Mouse (Mus musculus) intestine, embryonic 14.5 days (tissue): ENCODE data around the gene Oprm1. TPM values are rescaled to one million over a fixed set of nuclear protein-coding genes. Genes with fewer than 3 reads are reported as not detected.

ENCODE experiments used
- ATAC-seq: fragments of 200-750 bp; cut with Nextera tagmentation; replicated peaks from 2 replicates; pipeline ENCODE4 v1.8.0; 2017; ENCODE audit warnings: low read depth, moderate number of reproducible peaks, moderate TSS enrichment, moderate library complexity; ENCODE audit not compliant: low FRiP score, low TSS enrichment
- DNase-seq: peaks from one replicate; pipeline ENCODE4 v3.0.0-alpha.2; 2018; ENCODE audit warnings: low spot score
- H3K27ac ChIP-seq: fragments of 300-500 bp; sonication (generic); 2 replicates; pipeline ENCODE4 v1.5.1; 2014; ENCODE audit warnings: low read depth, mild to moderate bottlenecking, control low read depth
- H3K27me3 ChIP-seq: fragments of 300-500 bp; sonication (generic); replicated peaks from 2 replicates; pipeline ENCODE4 v1.6.1; 2014; ENCODE audit warnings: low read length, control low read depth; ENCODE audit not compliant: control insufficient read depth, insufficient read depth
- H3K36me3 ChIP-seq: fragments of 300-500 bp; sonication (generic); 2 replicates; pipeline ENCODE4 v1.6.1; 2014; ENCODE audit warnings: low read length, control low read depth; ENCODE audit not compliant: control insufficient read depth, insufficient read depth
- H3K4me1 ChIP-seq: fragments of 300-500 bp; sonication (generic); replicated peaks from 2 replicates; pipeline ENCODE4 v1.6.1; 2014; ENCODE audit warnings: low read length, control low read depth, mixed read lengths; ENCODE audit not compliant: control insufficient read depth, insufficient read depth
- H3K4me2 ChIP-seq: fragments of 300-500 bp; sonication (generic); 2 replicates; pipeline ENCODE4 v1.6.1; 2014; ENCODE audit warnings: low read length
- H3K4me3 ChIP-seq: fragments of 300-500 bp; sonication (generic); 2 replicates; pipeline ENCODE4 v1.5.1; 2014; ENCODE audit warnings: low read depth, low read length, control low read depth, mixed read lengths
- H3K9ac ChIP-seq: fragments of 300-500 bp; sonication (generic); 2 replicates; pipeline ENCODE4 v1.6.1; 2014; ENCODE audit warnings: mild to moderate bottlenecking, low read length
- H3K9me3 ChIP-seq: fragments of 300-500 bp; sonication (generic); 2 replicates; pipeline ENCODE4 v1.6.1; 2016; ENCODE audit warnings: low read length, control low read depth; ENCODE audit not compliant: control insufficient read depth
- WGBS: fragments of 180-500 bp; shearing (Covaris S2); extraction: QIAGEN DNeasy Blood & Tissue Kit; methylation state at CpG from one replicate; pipeline ENCODE4 v1.1.7; 2014; 5-methylcytosine and 5-hydroxymethylcytosine counted together
- polyA plus RNA-seq: library from polyadenylated mRNA; unstranded; fragments of >200 nt; fragmentation: Nextera tagmentation; extraction: Ambion mirVana; gene quantifications from 2 replicates; pipeline ENCODE4 v1.2.1, GENCODE M21; 2014

The Oprm1 gene
- polyA plus RNA-seq, result 0.51 and 0.71 TPM in 2 replicates

DNA sequence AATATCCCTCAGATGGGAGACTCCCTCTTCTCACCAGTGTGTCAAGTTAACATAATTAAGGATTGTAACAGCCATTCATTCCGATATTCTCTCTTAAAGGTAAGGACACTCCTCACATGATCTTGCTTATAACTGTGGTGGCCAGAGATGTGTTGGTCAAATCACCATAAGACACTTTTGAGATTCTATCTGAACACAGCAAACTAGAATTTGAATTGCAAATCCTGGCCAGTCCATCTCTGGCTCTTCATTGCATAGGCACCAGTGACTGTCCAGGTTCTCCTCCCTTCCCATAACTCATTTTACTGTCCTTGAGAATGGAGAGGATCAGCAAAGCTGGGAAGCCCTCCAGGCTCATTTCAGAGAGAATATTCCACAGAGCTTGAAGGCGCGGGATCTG is at the start of gene Oprm1:
Gene Oprm1 (plus strand): TSS at position 301 of the 400 bp plus-strand sequence.
- WGBS, result 83% methylated on average over 3 of the region's 3 CpGs
- Histone ChIP-seq H3K9me3 (no peaks in the 10 kb centered on the region), H3K4me2 (no peak within 1 kb of the TSS), H3K36me3 (no peaks in the 10 kb centered on the region), H3K27me3 (no peaks in the 10 kb centered on the region), H3K9ac (no peak within 1 kb of the TSS), H3K27ac (no peak within 1 kb of the TSS), H3K4me3 (no peak within 1 kb of the TSS), H3K4me1 (no peaks in the 10 kb centered on the region)
- DNase-seq (no peak), ATAC-seq (no peak)

- no peak overlapping the region for H3K4me2 ChIP-seq
- ATAC-seq (no peak), DNase-seq (no peak)
- no peak overlapping the region for H3K4me3 ChIP-seq
- no peaks in the 10 kb centered on the region for H3K27me3 ChIP-seq
- H3K36me3 ChIP-seq, result no peaks in the 10 kb centered on the region
- H3K4me1 ChIP-seq, result no peaks in the 10 kb centered on the region
- WGBS, result 79% methylated on average over 4 of the region's 4 CpGs
- no peak overlapping the region for H3K9ac ChIP-seq
- no peaks in the 10 kb centered on the region for H3K9me3 ChIP-seq
- no peak overlapping the region for H3K27ac ChIP-seq
These were observed 40.9 kb upstream of the Oprm1 start for GRCm38 (mm10) chr10:6717181-6717948.

DNA sequence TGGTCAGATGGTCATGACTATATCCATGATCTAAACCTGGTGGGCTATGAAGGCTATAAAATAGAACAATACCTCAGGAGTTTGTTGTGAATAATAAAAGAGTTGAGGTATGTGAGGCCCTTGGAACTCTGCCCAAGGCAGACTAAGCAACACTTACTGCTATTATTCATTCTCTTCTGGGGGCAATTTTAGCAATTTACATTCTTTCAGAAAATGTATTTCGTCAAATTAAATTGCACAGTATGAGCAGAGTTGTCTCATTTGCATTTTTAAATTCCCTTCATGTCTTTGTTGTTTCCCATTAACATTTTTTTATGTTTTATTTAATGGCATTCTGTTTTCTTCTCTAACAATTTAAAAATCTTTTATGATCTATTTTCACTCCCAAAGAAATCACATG is 34.5 kb upstream of the Oprm1 start:
- WGBS, result 67% methylated on average over 1 of the region's 1 CpGs
- Histone ChIP-seq H3K4me3 (no peak overlapping the region), H3K4me2 (no peak overlapping the region), H3K36me3 (no peaks in the 10 kb centered on the region), H3K4me1 (no peaks in the 10 kb centered on the region), H3K9me3 (no peaks in the 10 kb centered on the region), H3K9ac (no peak overlapping the region), H3K27ac (no peak overlapping the region), H3K27me3 (no peaks in the 10 kb centered on the region)
- ATAC-seq (no peak), DNase-seq (no peak)

DNA sequence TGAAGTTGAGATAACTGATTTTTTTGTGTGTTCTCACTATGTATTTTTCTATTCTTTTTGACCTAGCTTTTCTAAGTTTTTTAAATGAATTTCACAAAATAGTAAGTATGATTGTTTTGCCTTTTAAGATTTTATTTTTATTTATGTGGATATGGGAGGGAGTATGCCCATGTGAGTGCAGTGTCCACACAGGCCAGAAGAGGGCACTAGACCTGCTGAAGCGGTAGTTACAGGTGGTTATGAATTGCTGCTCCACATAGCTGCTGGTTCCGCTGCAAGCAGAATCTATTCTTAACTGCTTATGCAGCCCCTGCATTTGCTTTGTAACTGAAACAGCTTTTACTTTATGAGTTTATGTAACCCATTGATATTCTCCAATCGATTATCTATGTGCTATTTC is 29.8 kb upstream of the Oprm1 start:
- DNase-seq (no peak), ATAC-seq (no peak)
- no peak overlapping the region for H3K9ac ChIP-seq
- H3K27ac ChIP-seq, result no peak overlapping the region
- H3K4me2 ChIP-seq, result no peak overlapping the region
- H3K27me3 ChIP-seq, result no peaks in the 10 kb centered on the region
- 88% methylated on average over 3 of the region's 3 CpGs for WGBS
- H3K4me1 ChIP-seq, result no peaks in the 10 kb centered on the region
- H3K4me3 ChIP-seq, result no peak overlapping the region
- no peaks in the 10 kb centered on the region for H3K36me3 ChIP-seq
- no peaks in the 10 kb centered on the region for H3K9me3 ChIP-seq

GRCm38 (mm10) chr10:6753375-6753774 is 4.9 kb upstream of the Oprm1 start:
- H3K9me3 ChIP-seq, result no peaks in the 10 kb centered on the region
- H3K4me3 ChIP-seq, result no peak overlapping the region
- WGBS, result 85% methylated on average over 5 of the region's 5 CpGs
- no peak for ATAC-seq
- no peaks in the 10 kb centered on the region for H3K36me3 ChIP-seq
- H3K4me1 ChIP-seq, result no peaks in the 10 kb centered on the region
- DNase-seq, result no peak
- no peak overlapping the region for H3K9ac ChIP-seq
- H3K27me3 ChIP-seq, result no peaks in the 10 kb centered on the region
- no peak overlapping the region for H3K4me2 ChIP-seq
- no peak overlapping the region for H3K27ac ChIP-seq

DNA sequence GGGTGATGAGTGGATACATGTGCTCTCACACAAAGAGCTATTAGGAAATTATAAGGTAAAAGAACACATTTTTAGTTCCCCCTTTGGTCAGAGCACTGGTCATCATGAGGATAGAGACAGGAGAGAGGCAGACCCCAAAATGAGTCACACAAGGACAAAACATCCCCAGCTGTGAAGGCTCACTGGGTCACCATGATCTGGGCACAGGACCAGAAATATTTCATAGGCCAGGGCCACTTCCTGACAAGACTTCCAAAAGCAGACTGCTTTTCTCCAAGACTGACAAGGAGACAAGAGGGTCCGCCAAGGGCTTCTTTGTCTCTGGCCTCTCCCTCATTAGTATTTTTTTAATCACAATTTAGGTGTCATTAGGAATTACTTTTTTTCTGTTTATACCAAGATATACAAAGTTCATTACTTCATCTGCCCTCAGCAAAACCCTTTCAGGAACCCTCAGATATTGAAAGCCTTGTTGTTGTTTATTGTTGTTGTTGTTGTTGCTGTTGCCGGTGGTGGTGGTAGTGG is 3.0 kb downstream of the Oprm1 start, which contains the start of gene Gm10945:
Gene Gm10945 (minus strand): TSS at position 475 of the 525 bp plus-strand sequence.
- H3K27me3 ChIP-seq, result no peaks in the 10 kb centered on the region
- no peaks in the 10 kb centered on the region for H3K36me3 ChIP-seq
- no peak within 1 kb of the TSS for H3K4me3 ChIP-seq
- H3K9ac ChIP-seq, result no peak within 1 kb of the TSS
- no peak within 1 kb of the TSS for H3K4me2 ChIP-seq
- ATAC-seq, result no peak
- no peak within 1 kb of the TSS for H3K27ac ChIP-seq
- 86% methylated on average over 2 of the region's 2 CpGs for WGBS
- H3K9me3 ChIP-seq, result no peaks in the 10 kb centered on the region
- no peaks in the 10 kb centered on the region for H3K4me1 ChIP-seq
- DNase-seq, result no peak

DNA sequence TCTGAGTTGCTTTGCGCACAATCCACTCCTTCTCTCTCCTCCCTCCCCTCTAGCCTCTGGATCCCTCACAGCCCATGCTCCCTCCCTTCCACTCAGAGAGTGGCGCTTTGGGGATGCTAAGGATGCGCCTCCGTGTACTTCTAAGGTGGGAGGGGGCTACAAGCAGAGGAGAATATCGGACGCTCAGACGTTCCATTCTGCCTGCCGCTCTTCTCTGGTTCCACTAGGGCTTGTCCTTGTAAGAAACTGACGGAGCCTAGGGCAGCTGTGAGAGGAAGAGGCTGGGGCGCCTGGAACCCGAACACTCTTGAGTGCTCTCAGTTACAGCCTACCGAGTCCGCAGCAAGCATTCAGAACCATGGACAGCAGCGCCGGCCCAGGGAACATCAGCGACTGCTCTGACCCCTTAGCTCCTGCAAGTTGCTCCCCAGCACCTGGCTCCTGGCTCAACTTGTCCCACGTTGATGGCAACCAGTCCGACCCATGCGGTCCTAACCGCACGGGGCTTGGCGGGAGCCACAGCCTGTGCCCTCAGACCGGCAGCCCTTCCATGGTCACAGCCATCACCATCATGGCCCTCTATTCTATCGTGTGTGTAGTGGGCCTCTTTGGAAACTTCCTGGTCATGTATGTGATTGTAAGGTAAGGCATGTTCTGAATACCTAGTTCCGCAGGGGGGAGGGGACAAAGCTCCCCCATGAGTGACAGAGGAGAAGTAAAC is 30.4 kb downstream of the Oprm1 start:
- Histone ChIP-seq H3K27me3 (peaks cover 4% of the 10 kb centered on the region; the same call in 1 of the 2 replicates), H3K4me3 (no peak overlapping the region), H3K36me3 (no peaks in the 10 kb centered on the region), H3K4me1 (no peaks in the 10 kb centered on the region), H3K27ac (no peak overlapping the region), H3K9ac (no peak overlapping the region), H3K9me3 (no peaks in the 10 kb centered on the region), H3K4me2 (no peak overlapping the region)
- ATAC-seq (peak; percentile 79), DNase-seq (peak; percentile 93)
- WGBS, result 5% methylated on average over 25 of the region's 25 CpGs

GRCm38 (mm10) chr10:6790226-6790625 is 31.9 kb downstream of the Oprm1 start:
- no peaks in the 10 kb centered on the region for H3K9me3 ChIP-seq
- no peak overlapping the region for H3K4me2 ChIP-seq
- H3K27ac ChIP-seq, result no peak overlapping the region
- no peak for DNase-seq
- no peaks in the 10 kb centered on the region for H3K4me1 ChIP-seq
- H3K27me3 ChIP-seq, result peaks cover 4% of the 10 kb centered on the region; the same call in 1 of the 2 replicates
- H3K9ac ChIP-seq, result no peak overlapping the region
- H3K4me3 ChIP-seq, result no peak overlapping the region
- no peak for ATAC-seq
- H3K36me3 ChIP-seq, result no peaks in the 10 kb centered on the region
